Mouse (Mus musculus) kidney, embryonic 15.5 days (tissue): ENCODE data around the gene Spred2. TPM values are rescaled to one million over a fixed set of nuclear protein-coding genes. Genes with fewer than 3 reads are reported as not detected.

Source experiments
- ATAC-seq: fragments of 200-750 bp; cut with Nextera tagmentation; replicated peaks from 2 replicates; pipeline ENCODE4 v1.8.0; 2017; ENCODE audit warnings: moderate TSS enrichment; ENCODE audit not compliant: low FRiP score
- H3K27ac ChIP-seq: fragments of 300-500 bp; sonication (generic); 2 replicates; pipeline ENCODE4 v1.5.1; 2015; ENCODE audit warnings: mild to moderate bottlenecking, inconsistent platforms
- H3K27me3 ChIP-seq: fragments of 300-500 bp; sonication (generic); 2 replicates; pipeline ENCODE4 v1.6.1; 2015; ENCODE audit warnings: inconsistent platforms
- H3K36me3 ChIP-seq: fragments of 300-500 bp; sonication (generic); 2 replicates; pipeline ENCODE4 v1.6.1; 2015; ENCODE audit warnings: inconsistent platforms
- H3K4me1 ChIP-seq: fragments of 300-500 bp; sonication (generic); 2 replicates; pipeline ENCODE4 v1.6.1; 2015; ENCODE audit warnings: inconsistent platforms
- H3K4me2 ChIP-seq: fragments of 300-500 bp; sonication (generic); 2 replicates; pipeline ENCODE4 v1.6.1; 2015; ENCODE audit warnings: moderate library complexity, mild to moderate bottlenecking, inconsistent platforms
- H3K4me3 ChIP-seq: fragments of 300-500 bp; sonication (generic); replicated peaks from 2 replicates; pipeline ENCODE4 v1.5.1; 2015; ENCODE audit warnings: mild to moderate bottlenecking, inconsistent platforms
- H3K9ac ChIP-seq: fragments of 300-500 bp; sonication (generic); 2 replicates; pipeline ENCODE4 v1.6.1; 2015; ENCODE audit warnings: mild to moderate bottlenecking, inconsistent platforms
- H3K9me3 ChIP-seq: fragments of 300-500 bp; sonication (generic); replicated peaks from 2 replicates; pipeline ENCODE4 v1.6.1; 2016; ENCODE audit warnings: inconsistent platforms
- WGBS: fragments of 180-500 bp; shearing (Covaris S2); methylation state at CpG from one replicate; pipeline ENCODE4 v1.1.7; 2015; ENCODE audit warnings: mixed read lengths; 5-methylcytosine and 5-hydroxymethylcytosine counted together
- polyA plus RNA-seq: library from polyadenylated mRNA; unstranded; fragments of >200 nt; fragmentation: Nextera tagmentation; extraction: Ambion mirVana; gene quantifications from 2 replicates; pipeline ENCODE4 v1.2.1, GENCODE M21; 2015

The Spred2 gene
- polyA plus RNA-seq, 1 experiment from 2014 or later = 9.8 TPM

DNA sequence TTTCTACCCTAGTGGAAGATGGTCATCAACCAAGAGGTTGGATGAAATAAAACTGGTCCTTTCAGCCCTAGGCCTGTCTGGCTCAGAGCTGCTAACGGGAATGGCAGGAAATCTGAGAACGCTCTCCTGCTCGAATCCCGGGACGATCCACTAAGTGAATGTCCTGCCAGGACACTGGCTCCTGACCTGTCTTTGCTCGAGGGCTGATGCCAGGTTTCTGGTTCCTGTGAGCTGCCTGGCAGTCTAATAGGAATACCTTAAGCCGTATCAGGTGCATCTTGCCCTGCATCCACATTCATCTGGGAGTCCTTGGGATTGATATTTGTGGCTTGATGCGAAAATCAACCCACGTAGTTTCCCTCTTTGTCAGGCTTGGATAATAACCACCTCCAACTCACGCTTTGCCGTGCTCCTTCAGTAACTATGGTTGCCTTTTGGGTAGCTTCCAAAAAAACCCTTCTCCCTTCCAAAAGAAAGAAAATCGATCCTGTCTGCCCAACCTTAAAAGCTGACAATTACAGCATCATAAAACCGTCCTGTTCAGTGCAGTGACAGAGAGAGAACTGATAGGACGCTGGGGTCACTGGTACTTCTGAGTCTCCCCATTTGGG is 110.3 kb downstream of the Spred2 start:
- no peak overlapping the region for H3K4me3 ChIP-seq
- WGBS = 40% methylated on average over 14 of the region's 14 CpGs
- H3K9me3 ChIP-seq = no peaks in the 10 kb centered on the region
- H3K4me1 ChIP-seq = peaks cover 18% of the 10 kb centered on the region
- no peak for ATAC-seq
- no peak overlapping the region for H3K27ac ChIP-seq
- no peak overlapping the region for H3K9ac ChIP-seq
- H3K4me2 ChIP-seq = no peak overlapping the region
- H3K36me3 ChIP-seq = no peaks in the 10 kb centered on the region
- no peaks in the 10 kb centered on the region for H3K27me3 ChIP-seq

DNA sequence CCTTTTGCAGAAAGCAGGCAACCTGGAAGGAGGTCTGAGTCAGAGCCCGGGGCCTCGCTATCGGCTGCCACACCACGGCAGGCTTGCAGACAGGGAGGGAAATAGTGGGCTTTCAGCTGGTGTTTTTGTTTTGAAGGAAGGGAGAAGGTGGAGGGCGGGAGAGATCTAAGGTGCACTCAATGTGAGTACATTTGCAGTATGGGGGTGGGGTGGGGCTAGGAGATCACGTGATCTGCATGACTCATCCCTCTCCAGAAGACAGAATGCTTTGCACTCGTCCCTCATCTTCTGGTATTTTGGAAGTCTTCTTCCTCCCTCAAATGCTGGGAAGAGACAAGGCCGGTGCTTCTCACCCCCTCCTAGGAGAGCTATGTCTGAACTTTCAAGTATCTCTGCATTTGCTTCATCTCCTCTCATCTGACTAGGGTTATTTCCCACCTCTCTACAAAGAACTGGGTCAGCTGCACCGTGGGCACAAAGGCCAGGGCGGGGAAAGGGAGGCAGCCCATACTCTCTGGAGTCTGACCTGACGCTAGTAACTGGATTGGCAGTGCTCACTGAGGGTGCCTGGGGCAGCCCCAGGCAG is 111.3 kb downstream of the Spred2 start:
- 57% methylated on average over 11 of the region's 11 CpGs for WGBS

DNA sequence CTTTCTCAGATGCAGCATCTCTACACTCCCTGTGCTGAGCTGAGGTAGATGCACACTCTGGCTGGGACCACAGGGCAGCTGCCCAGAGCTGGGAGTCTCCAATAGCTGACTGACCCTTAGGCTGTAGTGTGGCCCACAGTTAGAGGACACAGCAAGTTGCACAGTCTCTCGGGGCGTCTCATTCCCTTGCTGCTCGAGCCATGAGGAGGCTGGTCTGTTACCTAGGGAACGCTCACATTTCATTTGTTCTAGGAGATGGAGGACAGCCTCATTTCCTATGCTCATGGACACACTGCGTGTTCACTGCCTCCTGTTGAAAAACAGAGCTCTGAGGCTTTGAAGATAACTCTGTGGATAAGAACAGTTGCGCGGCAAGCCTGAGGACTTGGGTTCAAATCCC is 111.8 kb downstream of the Spred2 start:
- no peak for ATAC-seq
- no peaks in the 10 kb centered on the region for H3K9me3 ChIP-seq
- no peaks in the 10 kb centered on the region for H3K27me3 ChIP-seq
- H3K4me3 ChIP-seq = no peak overlapping the region
- H3K4me2 ChIP-seq = no peak overlapping the region
- H3K36me3 ChIP-seq = no peaks in the 10 kb centered on the region
- H3K27ac ChIP-seq = no peak overlapping the region
- WGBS = 74% methylated on average over 7 of the region's 7 CpGs
- no peak overlapping the region for H3K9ac ChIP-seq
- peaks cover 26% of the 10 kb centered on the region for H3K4me1 ChIP-seq

More for the DNA sequence above, 111.3 kb downstream of the Spred2 start:
- peaks cover 25% of the 10 kb centered on the region for H3K4me1 ChIP-seq
- H3K27ac ChIP-seq = no peak overlapping the region
- no peak for ATAC-seq
- H3K4me2 ChIP-seq = no peak overlapping the region
- no peaks in the 10 kb centered on the region for H3K27me3 ChIP-seq
- H3K9me3 ChIP-seq = no peaks in the 10 kb centered on the region
- H3K36me3 ChIP-seq = no peaks in the 10 kb centered on the region
- no peak overlapping the region for H3K9ac ChIP-seq
- no peak overlapping the region for H3K4me3 ChIP-seq

DNA sequence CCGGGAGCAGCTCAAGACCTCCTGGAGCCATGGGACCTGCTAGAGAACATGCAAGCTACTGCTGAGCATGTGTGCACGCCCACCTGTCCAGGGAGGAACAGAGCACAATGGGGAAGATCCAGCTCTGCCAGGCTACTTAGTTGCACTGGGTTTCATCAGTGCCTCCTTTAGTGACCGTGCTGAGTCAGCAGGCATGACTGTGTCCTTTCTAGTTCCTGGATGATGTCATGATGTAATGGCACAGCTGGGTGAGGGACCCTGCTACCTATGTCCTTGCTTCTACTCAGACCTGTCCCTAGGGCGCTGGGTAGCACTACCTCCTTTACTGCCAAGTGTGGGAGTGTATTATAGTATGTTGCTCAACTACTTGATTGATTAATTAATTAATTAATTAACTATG is 113.6 kb downstream of the Spred2 start:
- no peaks in the 10 kb centered on the region for H3K36me3 ChIP-seq
- no peak for ATAC-seq
- no peak overlapping the region for H3K9ac ChIP-seq
- WGBS = 89% methylated on average over 4 of the region's 4 CpGs
- no peak overlapping the region for H3K4me3 ChIP-seq
- peaks cover 40% of the 10 kb centered on the region for H3K4me1 ChIP-seq
- no peaks in the 10 kb centered on the region for H3K27me3 ChIP-seq
- H3K4me2 ChIP-seq = no peak overlapping the region
- no peak overlapping the region for H3K27ac ChIP-seq
- no peaks in the 10 kb centered on the region for H3K9me3 ChIP-seq

DNA sequence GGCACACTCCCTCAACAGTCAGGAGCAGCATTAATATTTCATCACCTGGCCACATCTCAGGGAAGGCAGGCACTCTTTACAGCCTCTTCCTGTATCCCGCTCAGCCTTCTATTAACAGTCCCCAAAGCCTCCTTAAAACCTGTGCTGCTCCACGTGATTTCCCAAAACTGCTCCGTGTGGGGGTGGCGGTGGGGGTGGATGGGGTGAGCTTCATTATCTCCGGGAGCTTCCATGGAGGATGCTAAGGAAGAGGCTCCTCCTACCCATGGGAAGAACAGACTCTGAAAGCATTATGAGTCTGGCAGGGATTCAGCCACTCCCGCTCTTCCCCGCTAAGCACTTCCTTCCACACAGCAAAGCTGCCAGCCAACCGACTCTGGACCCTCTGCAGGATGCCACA is 114.5 kb downstream of the Spred2 start:
- H3K27me3 ChIP-seq = no peaks in the 10 kb centered on the region
- WGBS = 32% methylated on average over 8 of the region's 8 CpGs
- 0 out of 2 replicates have a peak overlapping the region, but pooled peaks have one; percentile 32 for H3K27ac ChIP-seq
- H3K36me3 ChIP-seq = no peaks in the 10 kb centered on the region
- H3K4me3 ChIP-seq = no peak overlapping the region
- H3K4me2 ChIP-seq = no peak overlapping the region
- no peak overlapping the region for H3K9ac ChIP-seq
- ATAC-seq = no peak
- H3K4me1 ChIP-seq = peaks cover 40% of the 10 kb centered on the region
- H3K9me3 ChIP-seq = no peaks in the 10 kb centered on the region

DNA sequence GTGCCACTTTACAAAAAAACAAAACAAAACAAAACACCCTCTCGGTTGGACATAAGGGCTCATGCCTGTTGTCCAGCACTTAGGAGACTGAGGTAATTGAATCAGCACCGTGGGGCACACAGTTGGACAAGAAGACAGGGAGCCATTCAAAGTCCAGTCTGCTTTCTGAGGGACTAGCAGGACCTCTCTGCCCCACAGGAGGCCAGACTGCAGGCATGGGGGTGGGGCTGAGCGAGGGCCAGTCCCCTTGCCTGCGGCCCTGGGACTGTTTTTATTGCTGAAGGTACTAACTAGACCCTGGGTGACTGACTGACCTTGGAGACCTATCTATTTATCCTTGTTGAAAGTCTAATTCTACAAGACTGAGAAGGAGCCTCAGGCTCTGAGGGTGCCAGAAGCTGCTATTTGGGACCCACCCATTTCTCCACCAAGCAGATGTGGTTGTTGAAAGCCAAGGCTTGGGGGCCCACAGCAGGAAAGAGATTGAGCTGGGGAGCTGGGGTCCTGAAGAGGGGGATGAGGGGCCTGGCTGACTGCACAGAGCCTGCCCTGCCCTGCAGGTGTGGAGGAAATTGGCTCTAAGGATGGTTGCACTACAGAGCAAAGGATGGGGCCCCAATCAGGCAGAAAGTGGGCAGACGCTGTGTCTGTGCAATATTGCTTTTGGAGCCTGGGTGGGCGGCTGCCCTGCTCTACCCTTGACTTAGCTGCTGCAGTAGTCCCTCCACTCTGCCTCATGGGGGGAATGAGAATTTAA is 117.2 kb downstream of the Spred2 start:
- H3K4me3 ChIP-seq = no peak overlapping the region
- peak overlapping the region; percentile 77 for H3K27ac ChIP-seq
- no peaks in the 10 kb centered on the region for H3K9me3 ChIP-seq
- peaks cover 40% of the 10 kb centered on the region for H3K4me1 ChIP-seq
- peak; percentile 73 for ATAC-seq
- H3K27me3 ChIP-seq = no peaks in the 10 kb centered on the region
- no peaks in the 10 kb centered on the region for H3K36me3 ChIP-seq
- H3K9ac ChIP-seq = no peak overlapping the region
- WGBS = 13% methylated on average over 6 of the region's 6 CpGs
- H3K4me2 ChIP-seq = no peak overlapping the region

DNA sequence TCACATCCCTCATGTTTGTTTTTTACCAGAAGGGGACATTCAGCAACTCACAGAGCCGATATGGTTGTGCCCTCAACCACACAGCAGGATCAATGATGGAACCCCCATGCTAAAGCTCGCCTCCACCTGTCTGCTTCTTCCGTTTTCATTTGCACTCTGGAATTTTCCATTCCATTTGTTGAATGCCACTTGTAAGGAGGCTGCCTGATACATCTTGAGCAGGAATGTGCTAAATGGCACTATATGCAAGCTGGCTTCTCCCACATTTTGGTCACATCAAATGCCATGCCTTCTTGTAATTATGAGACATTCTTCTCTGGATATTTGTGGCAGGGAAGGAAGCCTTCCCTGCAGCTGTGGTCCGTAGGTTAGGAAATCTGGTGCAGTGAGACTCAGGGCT is 117.9 kb downstream of the Spred2 start:
- WGBS = 59% methylated on average over 4 of the region's 4 CpGs
- H3K4me3 ChIP-seq = no peak overlapping the region
- no peaks in the 10 kb centered on the region for H3K9me3 ChIP-seq
- H3K4me2 ChIP-seq = no peak overlapping the region
- H3K36me3 ChIP-seq = no peaks in the 10 kb centered on the region
- no peaks in the 10 kb centered on the region for H3K27me3 ChIP-seq
- peaks cover 37% of the 10 kb centered on the region for H3K4me1 ChIP-seq
- peak overlapping the region; percentile 77; the same call in 1 of the 2 replicates for H3K27ac ChIP-seq
- no peak overlapping the region for H3K9ac ChIP-seq
- ATAC-seq = no peak

DNA sequence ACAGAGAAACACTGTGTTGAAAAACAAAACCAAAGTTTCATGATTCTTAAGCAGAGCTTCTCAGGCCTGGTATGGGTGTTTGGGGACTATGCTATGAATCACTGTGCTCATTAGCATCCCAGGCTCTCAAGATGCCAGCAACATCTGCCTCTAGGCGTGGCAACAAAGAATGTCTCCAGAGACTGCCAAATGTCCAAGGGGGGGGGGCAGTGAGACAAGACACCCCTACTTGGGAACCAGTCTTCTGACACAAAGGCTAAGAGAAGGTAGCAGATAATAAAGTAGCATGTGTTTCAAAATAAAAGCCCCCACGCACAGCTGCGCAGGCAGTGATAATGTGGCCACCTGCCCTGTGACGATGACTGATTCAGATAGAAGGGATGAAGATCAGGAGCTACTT is 119.1 kb downstream of the Spred2 start:
- ATAC-seq = no peak
- no peaks in the 10 kb centered on the region for H3K27me3 ChIP-seq
- H3K36me3 ChIP-seq = no peaks in the 10 kb centered on the region
- H3K4me2 ChIP-seq = no peak overlapping the region
- 77% methylated on average over 4 of the region's 4 CpGs for WGBS
- H3K9me3 ChIP-seq = no peaks in the 10 kb centered on the region
- no peak overlapping the region for H3K27ac ChIP-seq
- H3K9ac ChIP-seq = no peak overlapping the region
- no peak overlapping the region for H3K4me3 ChIP-seq
- H3K4me1 ChIP-seq = peaks cover 32% of the 10 kb centered on the region

DNA sequence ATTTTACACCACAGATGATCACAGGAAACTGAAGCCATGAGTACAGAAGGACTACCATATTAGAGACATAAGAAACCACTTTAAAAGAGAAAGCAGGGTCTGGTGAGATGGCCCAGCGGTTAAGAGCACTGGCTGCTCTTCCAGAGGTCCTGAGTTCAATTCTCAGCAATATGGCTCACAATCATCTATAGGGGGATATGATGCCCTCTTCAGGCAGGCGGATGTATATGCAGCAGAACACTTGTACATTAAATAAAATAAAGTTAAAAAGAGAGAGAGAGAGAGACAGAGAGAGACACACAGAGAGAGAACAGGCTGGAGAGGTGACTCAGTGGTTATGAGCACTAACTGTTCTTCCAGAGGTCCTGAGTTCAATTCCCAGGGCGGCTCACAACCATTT is 121.4 kb downstream of the Spred2 start:
- no peak for ATAC-seq
- Histone ChIP-seq H3K4me2 (no peak overlapping the region), H3K4me3 (no peak overlapping the region), H3K9ac (no peak overlapping the region), H3K27ac (no peak overlapping the region), H3K9me3 (no peaks in the 10 kb centered on the region), H3K36me3 (no peaks in the 10 kb centered on the region), H3K4me1 (peaks cover 15% of the 10 kb centered on the region), H3K27me3 (no peaks in the 10 kb centered on the region)
- WGBS = 84% methylated on average over 3 of the region's 3 CpGs

DNA sequence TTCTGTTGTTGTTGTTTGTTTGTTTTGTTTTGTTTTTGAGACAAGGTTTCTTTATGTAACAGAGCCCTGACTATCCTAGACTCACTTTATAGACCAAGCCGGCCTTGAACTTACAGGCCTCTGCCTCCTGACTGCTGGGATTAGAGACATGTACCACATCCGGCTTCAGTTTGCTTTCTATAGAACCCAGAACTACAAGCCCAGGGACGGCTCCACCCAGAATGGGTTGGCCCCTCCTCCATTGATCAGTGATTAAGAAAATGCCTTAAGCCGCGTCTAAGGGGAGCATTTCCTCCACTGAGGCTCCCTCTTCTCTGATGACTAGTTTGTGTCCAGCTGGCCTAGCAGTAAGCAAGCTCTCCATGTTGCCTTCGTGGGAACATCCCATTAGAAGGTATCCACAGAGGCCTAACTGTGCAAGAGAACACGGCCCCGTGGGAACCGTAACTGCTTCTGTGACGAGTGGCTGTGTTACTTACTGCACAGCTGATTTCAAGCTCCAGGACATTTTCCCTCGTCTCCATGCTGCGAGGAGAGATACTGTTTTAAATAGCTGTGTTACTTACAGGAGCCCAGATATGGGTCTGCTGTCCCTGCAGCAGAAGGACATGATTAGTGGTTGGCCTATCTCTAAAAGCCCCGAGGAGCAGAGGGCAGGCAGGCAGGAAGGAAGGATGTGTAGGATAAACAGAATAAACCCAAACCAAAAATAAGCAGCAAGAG is 128.8 kb downstream of the Spred2 start:
- Histone ChIP-seq H3K36me3 (peaks cover 21% of the 10 kb centered on the region), H3K9me3 (no peaks in the 10 kb centered on the region; the same call in 1 of the 2 replicates), H3K27me3 (no peaks in the 10 kb centered on the region), H3K27ac (no peak overlapping the region), H3K4me3 (no peak overlapping the region), H3K9ac (no peak overlapping the region), H3K4me1 (no peaks in the 10 kb centered on the region), H3K4me2 (no peak overlapping the region)
- WGBS = 63% methylated on average over 13 of the region's 13 CpGs
- no peak for ATAC-seq

DNA sequence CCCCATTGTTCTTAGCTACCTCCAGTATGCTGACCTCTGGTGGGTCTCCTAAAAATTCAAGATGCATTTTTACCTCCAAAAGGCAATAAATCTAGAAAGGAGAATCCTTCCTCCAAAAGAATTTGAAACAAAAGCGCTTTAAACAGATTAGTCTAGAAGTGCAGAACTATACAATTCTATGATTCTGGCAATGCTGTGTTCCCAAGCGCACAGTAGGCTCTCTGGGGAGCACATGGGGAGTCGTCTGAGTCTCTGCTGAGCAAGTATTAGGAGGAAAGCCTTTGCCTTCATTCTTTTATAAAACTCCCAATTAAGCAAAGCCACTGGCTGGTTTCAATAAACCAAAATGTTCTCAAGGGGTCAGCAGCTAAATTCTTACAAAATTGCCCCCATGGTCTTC is 129.8 kb downstream of the Spred2 start:
- no peaks in the 10 kb centered on the region for H3K4me1 ChIP-seq
- H3K27ac ChIP-seq = no peak overlapping the region
- WGBS = 80% methylated on average over 3 of the region's 3 CpGs
- no peaks in the 10 kb centered on the region for H3K27me3 ChIP-seq
- no peak overlapping the region for H3K4me3 ChIP-seq
- no peak overlapping the region for H3K9ac ChIP-seq
- peaks cover 29% of the 10 kb centered on the region for H3K36me3 ChIP-seq
- no peaks in the 10 kb centered on the region; the same call in 1 of the 2 replicates for H3K9me3 ChIP-seq
- H3K4me2 ChIP-seq = no peak overlapping the region
- no peak for ATAC-seq

DNA sequence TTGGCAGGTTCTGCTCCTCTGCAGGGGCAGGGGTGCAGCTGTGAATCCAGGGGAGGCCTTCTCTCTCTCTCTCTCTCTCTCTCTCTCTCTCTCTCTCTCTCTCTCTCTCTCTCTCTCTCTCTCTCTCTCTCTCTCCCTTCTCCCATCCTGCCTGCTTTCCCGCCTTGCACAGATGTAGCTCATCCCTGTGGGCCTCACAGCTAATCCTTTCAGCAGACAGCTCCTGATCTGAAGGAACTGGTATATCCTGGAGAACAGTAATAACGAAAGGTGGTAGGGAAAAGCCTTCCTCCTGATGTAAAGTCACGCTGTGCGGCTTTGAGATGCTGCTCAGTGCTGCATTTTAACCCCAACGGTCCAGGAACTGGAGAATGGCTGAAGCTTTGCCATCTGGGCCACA is 130.4 kb downstream of the Spred2 start:
- Histone ChIP-seq H3K27me3 (no peaks in the 10 kb centered on the region), H3K9me3 (no peaks in the 10 kb centered on the region; the same call in 1 of the 2 replicates), H3K4me1 (no peaks in the 10 kb centered on the region), H3K36me3 (peaks cover 36% of the 10 kb centered on the region), H3K4me3 (no peak overlapping the region), H3K9ac (no peak overlapping the region), H3K27ac (no peak overlapping the region), H3K4me2 (no peak overlapping the region)
- no peak for ATAC-seq
- WGBS = 48% methylated on average over 5 of the region's 5 CpGs
